Mouse (Mus musculus) embryonic facial prominence, embryonic 11.5 days (tissue): ENCODE results near the gene Rps6kl1. TPM values are rescaled to one million over a fixed set of nuclear protein-coding genes. Genes with fewer than 3 reads are reported as not detected.

ENCODE experiments used
- ATAC-seq: fragments of 200-750 bp; cut with Nextera tagmentation; replicated peaks from 2 replicates; pipeline ENCODE4 v1.8.0; 2017; ENCODE audit warnings: low read depth; ENCODE audit not compliant: insufficient number of reproducible peaks, low FRiP score, low TSS enrichment
- DNase-seq: peaks from one replicate; pipeline ENCODE4 v3.0.0-alpha.2; 2015; ENCODE audit warnings: low spot score
- H3K27ac ChIP-seq: fragments of 300-500 bp; sonication (generic); replicated peaks from 2 replicates; pipeline ENCODE4 v1.5.1; 2014; ENCODE audit warnings: mild to moderate bottlenecking, low read depth, low read length, control low read depth
- H3K27me3 ChIP-seq: fragments of 300-500 bp; sonication (generic); 2 replicates; pipeline ENCODE4 v1.6.1; 2014; ENCODE audit warnings: mild to moderate bottlenecking, low read length, moderate library complexity, mixed read lengths; ENCODE audit not compliant: control insufficient read depth, insufficient read depth
- H3K36me3 ChIP-seq: fragments of 300-500 bp; sonication (generic); replicated peaks from 2 replicates; pipeline ENCODE4 v1.6.1; 2014; ENCODE audit warnings: low read depth, mild to moderate bottlenecking, low read length, moderate library complexity, mixed read lengths; ENCODE audit not compliant: control insufficient read depth, insufficient read depth
- H3K4me1 ChIP-seq: fragments of 300-500 bp; sonication (generic); 2 replicates; pipeline ENCODE4 v1.6.1; 2014; ENCODE audit warnings: low read length, mixed read lengths; ENCODE audit not compliant: control insufficient read depth, insufficient read depth
- H3K4me2 ChIP-seq: fragments of 300-500 bp; sonication (generic); 2 replicates; pipeline ENCODE4 v1.6.1; 2014; ENCODE audit warnings: low read depth, mild to moderate bottlenecking, control low read depth, low read length, moderate library complexity
- H3K4me3 ChIP-seq: fragments of 300-500 bp; sonication (generic); 2 replicates; pipeline ENCODE4 v1.5.1; 2014; ENCODE audit warnings: low read depth, low read length, control low read depth
- H3K9ac ChIP-seq: fragments of 300-500 bp; sonication (generic); replicated peaks from 2 replicates; pipeline ENCODE4 v1.6.1; 2014; ENCODE audit warnings: mild to moderate bottlenecking, control low read depth, low read length
- H3K9me3 ChIP-seq: fragments of 300-500 bp; sonication (generic); replicated peaks from 2 replicates; pipeline ENCODE4 v1.6.1; 2016; ENCODE audit warnings: mild to moderate bottlenecking, low read length, inconsistent platforms, mixed read lengths; ENCODE audit not compliant: control insufficient read depth
- WGBS: fragments of 180-500 bp; shearing (Covaris S2); extraction: QIAGEN DNeasy Blood & Tissue Kit; methylation state at CpG from one replicate; pipeline ENCODE4 v1.1.7; 2014; 5-methylcytosine and 5-hydroxymethylcytosine counted together
- polyA plus RNA-seq: library from polyadenylated mRNA; unstranded; fragments of >200 nt; fragmentation: Nextera tagmentation; extraction: Ambion mirVana; gene quantifications from 2 replicates; pipeline ENCODE4 v1.2.1, GENCODE M21; 2014

The Rps6kl1 gene
- polyA plus RNA-seq, 1 experiment from 2014 or later, result 1.3 TPM

DNA sequence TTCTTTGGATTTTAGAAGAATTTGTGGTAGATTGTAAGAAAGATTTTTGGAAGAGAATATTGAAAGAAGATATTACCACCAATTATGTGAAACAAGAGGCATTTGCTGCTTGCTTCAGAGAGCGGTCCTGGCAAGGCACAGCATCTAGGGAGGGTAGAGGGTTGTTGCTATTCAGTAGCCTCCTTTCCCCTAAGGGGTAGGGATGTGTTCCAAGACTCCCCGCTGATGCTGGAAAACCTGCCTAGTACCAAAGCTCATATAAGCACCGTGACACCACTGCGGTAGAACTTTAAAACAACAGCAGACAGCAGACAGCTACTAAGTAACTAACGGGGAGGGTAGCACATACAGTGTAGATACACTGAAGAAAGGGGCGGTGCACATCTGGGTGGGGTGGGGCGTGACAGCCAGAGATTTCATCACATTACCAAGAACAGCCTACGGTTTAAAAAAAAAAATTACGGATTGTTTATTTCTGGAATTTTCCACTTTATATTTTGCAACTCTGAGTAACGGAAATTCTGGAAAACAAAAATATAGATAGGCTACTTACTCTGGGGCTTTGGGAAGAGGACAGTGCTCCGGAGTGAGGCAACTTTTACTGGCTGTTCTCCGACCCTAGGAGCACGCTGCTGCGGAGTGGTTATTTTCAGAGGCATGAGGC lies 6.9 kb upstream of the Rps6kl1 start:
- 88% methylated on average over 14 of the region's 14 CpGs for WGBS
- ATAC-seq (no peak), DNase-seq (no peak)
- Histone ChIP-seq H3K9me3 (no peaks in the 10 kb centered on the region), H3K4me2 (no peak overlapping the region), H3K4me1 (no peaks in the 10 kb centered on the region), H3K27me3 (no peaks in the 10 kb centered on the region), H3K27ac (no peak overlapping the region), H3K9ac (no peak overlapping the region), H3K4me3 (no peak overlapping the region), H3K36me3 (no peaks in the 10 kb centered on the region)

- DNase-seq (no peak), ATAC-seq (no peak)
- Histone ChIP-seq H3K4me2 (no peak overlapping the region), H3K27me3 (peaks cover 2% of the 10 kb centered on the region; the same call in 1 of the 2 replicates), H3K9me3 (no peaks in the 10 kb centered on the region), H3K9ac (no peak overlapping the region), H3K4me3 (no peak overlapping the region), H3K27ac (no peak overlapping the region), H3K4me1 (no peaks in the 10 kb centered on the region), H3K36me3 (no peaks in the 10 kb centered on the region)
- WGBS, result 61% methylated on average over 6 of the region's 6 CpGs
Measured at GRCm38 (mm10) chr12:85156324-85156723, 5.3 kb upstream of the Rps6kl1 start.

- Histone ChIP-seq H3K4me2 (no peak overlapping the region), H3K9me3 (no peaks in the 10 kb centered on the region), H3K27ac (no peak overlapping the region), H3K4me1 (no peaks in the 10 kb centered on the region), H3K9ac (no peak overlapping the region), H3K36me3 (no peaks in the 10 kb centered on the region), H3K4me3 (no peak overlapping the region), H3K27me3 (peaks cover 13% of the 10 kb centered on the region)
- 80% methylated on average over 3 of the region's 3 CpGs for WGBS
- DNase-seq (no peak), ATAC-seq (no peak)
Measured at GRCm38 (mm10) chr12:85153011-85153410, 1.9 kb upstream of the Rps6kl1 start.

- peaks cover 13% of the 10 kb centered on the region for H3K27me3 ChIP-seq
- peak overlapping the region; percentile 32; the same call in 1 of the 2 replicates for H3K9ac ChIP-seq
Measured at GRCm38 (mm10) chr12:85150321-85151001, 603 bp downstream of the Rps6kl1 start.

GRCm38 (mm10) chr12:85146881-85147280 lies 4.2 kb downstream of the Rps6kl1 start:
- H3K9ac ChIP-seq, result no peak overlapping the region
- peaks cover 13% of the 10 kb centered on the region for H3K27me3 ChIP-seq
- H3K36me3 ChIP-seq, result no peaks in the 10 kb centered on the region
- ATAC-seq (no peak), DNase-seq (no peak)
- H3K27ac ChIP-seq, result no peak overlapping the region
- no peaks in the 10 kb centered on the region for H3K9me3 ChIP-seq
- no peak overlapping the region for H3K4me3 ChIP-seq
- peaks cover 3% of the 10 kb centered on the region for H3K4me1 ChIP-seq
- H3K4me2 ChIP-seq, result no peak overlapping the region
- WGBS, result 77% methylated on average over 9 of the region's 9 CpGs

More at GRCm38 (mm10) chr12:85150321-85151001, 603 bp downstream of the Rps6kl1 start:
- DNase-seq (no peak), ATAC-seq (no peak)
- H3K36me3 ChIP-seq, result no peaks in the 10 kb centered on the region
- H3K4me2 ChIP-seq, result peak overlapping the region; percentile 33
- peaks cover 3% of the 10 kb centered on the region for H3K4me1 ChIP-seq
- H3K4me3 ChIP-seq, result peak overlapping the region; percentile 19
- H3K27ac ChIP-seq, result no peak overlapping the region
- 6% methylated on average over 20 of the region's 20 CpGs for WGBS
- H3K9me3 ChIP-seq, result no peaks in the 10 kb centered on the region

GRCm38 (mm10) chr12:85146355-85146754 lies 4.7 kb downstream of the Rps6kl1 start:
- Histone ChIP-seq H3K36me3 (no peaks in the 10 kb centered on the region), H3K27me3 (peaks cover 12% of the 10 kb centered on the region), H3K4me1 (peaks cover 3% of the 10 kb centered on the region), H3K9me3 (no peaks in the 10 kb centered on the region), H3K27ac (no peak overlapping the region), H3K9ac (no peak overlapping the region), H3K4me2 (no peak overlapping the region), H3K4me3 (no peak overlapping the region)
- no peak for ATAC-seq
- no peak for DNase-seq
- 29% methylated on average over 10 of the region's 11 CpGs for WGBS

DNA sequence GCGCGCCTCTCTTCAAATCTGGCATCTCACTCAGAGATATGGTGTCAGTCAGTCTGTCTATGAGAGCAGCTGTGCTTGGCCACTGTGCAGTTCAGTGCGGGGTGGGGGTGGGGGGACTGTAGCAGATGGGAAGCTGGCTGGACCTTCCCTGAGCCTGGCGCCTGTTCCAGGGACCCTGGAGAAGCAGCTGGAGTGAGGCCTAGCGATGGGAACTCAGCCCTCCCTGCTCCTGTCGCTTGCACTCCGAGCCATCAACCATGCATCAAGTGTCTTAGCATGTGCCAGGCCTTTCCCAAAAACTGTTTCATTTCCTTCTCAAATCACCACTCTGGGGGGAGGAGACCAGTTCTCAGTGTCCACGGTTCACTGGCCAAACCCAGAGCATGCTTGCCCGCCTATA lies 5.4 kb downstream of the Rps6kl1 start:
- Histone ChIP-seq H3K4me1 (peaks cover 3% of the 10 kb centered on the region), H3K36me3 (no peaks in the 10 kb centered on the region), H3K9ac (no peak overlapping the region), H3K9me3 (no peaks in the 10 kb centered on the region), H3K27ac (no peak overlapping the region), H3K4me3 (no peak overlapping the region), H3K27me3 (peaks cover 5% of the 10 kb centered on the region), H3K4me2 (no peak overlapping the region)
- DNase-seq (no peak), ATAC-seq (no peak)
- WGBS, result 69% methylated on average over 9 of the region's 9 CpGs

DNA sequence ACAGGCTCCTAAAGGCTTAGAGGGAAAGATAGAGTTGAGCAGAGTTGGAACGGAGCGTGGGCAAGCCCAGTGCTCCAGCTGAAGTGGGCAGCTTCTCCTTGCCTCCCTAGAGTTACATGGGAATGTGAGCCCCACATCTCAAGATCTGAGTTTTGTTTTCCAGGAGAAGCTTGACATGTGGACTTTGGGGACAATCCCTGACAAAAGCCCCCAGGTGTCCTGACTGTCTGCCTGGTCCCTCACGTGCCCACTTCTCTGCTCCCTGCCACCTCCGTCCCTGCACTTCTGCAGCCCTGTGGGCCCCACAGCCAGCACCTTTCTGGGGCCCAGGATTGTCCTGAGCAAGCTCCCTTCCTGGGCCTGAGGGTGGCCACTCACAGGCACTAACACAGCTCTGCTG lies 6.2 kb downstream of the Rps6kl1 start:
- WGBS, result 81% methylated on average over 4 of the region's 4 CpGs
- no peak overlapping the region for H3K4me3 ChIP-seq
- no peaks in the 10 kb centered on the region for H3K27me3 ChIP-seq
- ATAC-seq (no peak), DNase-seq (no peak)
- H3K9ac ChIP-seq, result no peak overlapping the region
- no peak overlapping the region for H3K4me2 ChIP-seq
- H3K9me3 ChIP-seq, result no peaks in the 10 kb centered on the region
- peaks cover 3% of the 10 kb centered on the region for H3K4me1 ChIP-seq
- H3K36me3 ChIP-seq, result no peaks in the 10 kb centered on the region
- no peak overlapping the region for H3K27ac ChIP-seq
